Mouse (Mus musculus) inflammation-experienced regulatory T-cells, adult 6 months (primary cell): ENCODE results near the gene Nemp2. TPM values are rescaled to one million over a fixed set of nuclear protein-coding genes. Genes with fewer than 3 reads are reported as not detected.
"Not testable (repeated sequence)": the region's sequence is repeated elsewhere in the genome, so short reads cannot be mapped to it uniquely, and the experiment has no call there.

Source experiments
- ATAC-seq: one replicate; pipeline ENCODE4 v1.8.0; 2017
- polyA plus RNA-seq, 3 experiments: library from polyadenylated mRNA; unstranded; fragments of 100-300 nt; shearing (Covaris generic); gene quantifications; one replicate each; pipeline ENCODE4 v1.2.1; 2017

The Nemp2 gene
- polyA plus RNA-seq, 3 experiments from 2014 or later, result 30.0 to 40.0 (median 35.7) TPM

DNA sequence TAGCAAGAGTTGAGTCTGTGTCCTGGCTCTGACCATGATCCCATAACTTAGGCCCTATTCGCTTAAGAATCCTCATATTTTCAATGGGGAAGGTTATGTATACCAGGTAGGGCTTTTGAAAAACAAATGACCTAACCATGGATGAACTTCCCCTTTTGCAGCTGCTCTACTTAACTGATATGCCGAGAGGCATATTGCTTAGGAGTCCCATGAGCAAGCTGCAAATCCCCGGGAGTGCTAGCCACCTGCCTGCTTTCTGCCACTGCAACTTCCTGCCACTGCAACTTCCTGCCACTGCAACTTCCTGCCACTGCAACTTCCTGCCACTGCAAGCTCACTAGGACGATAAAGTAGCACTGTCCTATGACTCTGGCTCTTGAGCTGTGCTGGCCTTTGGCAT lies 24.6 kb downstream of the Nemp2 start:
- ATAC-seq, result peak; percentile 25

DNA sequence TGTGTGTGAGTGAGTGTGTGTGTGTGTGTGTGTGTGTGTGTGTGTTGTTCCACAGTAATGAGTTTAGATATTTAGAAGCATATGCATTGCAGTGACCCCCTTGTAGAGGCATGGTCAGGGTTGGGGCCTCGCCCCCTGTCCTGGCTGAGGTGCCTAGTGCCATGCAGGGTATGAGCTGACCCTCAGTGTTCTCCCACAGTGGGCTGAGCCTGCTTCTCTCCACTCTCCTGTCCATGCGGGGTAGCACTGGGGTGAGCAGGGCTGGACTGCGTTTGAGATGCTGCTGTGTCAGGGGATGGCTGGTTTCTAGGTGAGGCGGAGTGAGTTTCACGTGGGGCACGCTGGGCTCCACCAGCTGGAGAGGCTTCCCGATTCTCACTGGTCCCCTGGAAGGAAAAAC lies 27.7 kb downstream of the Nemp2 start:
- no peak for ATAC-seq

DNA sequence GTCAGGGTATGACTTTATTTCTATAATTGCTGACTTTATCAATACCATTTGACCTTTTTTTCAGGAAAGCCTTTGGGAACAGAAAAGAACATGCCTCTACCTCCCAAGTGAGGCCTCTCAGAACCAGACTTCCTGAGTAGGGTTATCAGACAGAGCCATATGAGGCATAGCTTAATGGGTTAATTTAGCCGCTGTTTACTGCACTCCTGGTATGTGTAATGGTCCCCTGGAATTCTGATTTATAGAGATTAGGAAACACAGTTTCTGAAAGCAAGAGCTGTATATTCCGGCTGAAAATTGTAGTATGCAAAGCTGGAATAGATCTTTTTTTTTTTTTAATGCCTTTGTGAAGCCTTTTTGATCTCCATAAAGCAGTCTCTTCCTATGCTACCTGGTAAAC lies 29.8 kb downstream of the Nemp2 start:
- ATAC-seq, result no peak

DNA sequence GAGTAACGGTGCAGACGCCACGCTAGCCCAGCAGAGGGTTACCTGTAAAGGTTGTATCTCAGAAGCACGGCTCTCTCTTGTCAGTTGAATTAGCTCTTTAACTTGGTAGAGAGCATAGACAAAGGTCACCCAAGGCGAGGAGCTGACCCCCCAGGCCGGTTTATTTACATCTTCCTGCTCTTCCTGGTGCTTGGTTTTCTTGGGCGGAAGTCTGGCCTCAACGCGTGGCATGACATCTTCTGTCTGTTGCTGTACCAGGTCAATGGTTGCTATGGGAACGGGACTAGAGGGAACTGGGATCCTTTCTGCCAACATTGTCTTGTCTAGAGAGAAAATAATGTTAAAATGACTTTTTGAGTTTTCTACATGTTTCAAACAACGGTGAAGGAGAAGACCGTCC lies 30.3 kb downstream of the Nemp2 start:
- ATAC-seq, result no peak

DNA sequence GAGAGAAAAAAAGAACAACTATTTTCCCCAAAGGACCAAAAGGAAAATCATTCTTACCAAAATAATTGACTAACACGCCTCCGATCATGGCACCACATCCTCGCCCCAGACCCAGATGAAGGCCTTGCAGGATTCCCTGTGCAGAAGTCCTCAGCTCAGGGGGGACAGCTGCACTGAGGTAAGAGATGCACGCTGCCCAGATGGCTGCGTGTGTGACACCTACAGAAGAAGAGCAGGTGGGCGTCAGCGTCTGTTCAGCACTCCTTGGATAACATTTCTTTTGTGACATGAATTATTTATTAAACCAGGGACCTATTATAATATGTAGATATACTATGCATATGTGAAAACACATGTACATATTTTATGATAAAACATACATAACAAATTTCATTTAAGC lies 32.7 kb downstream of the Nemp2 start:
- ATAC-seq, result no peak

DNA sequence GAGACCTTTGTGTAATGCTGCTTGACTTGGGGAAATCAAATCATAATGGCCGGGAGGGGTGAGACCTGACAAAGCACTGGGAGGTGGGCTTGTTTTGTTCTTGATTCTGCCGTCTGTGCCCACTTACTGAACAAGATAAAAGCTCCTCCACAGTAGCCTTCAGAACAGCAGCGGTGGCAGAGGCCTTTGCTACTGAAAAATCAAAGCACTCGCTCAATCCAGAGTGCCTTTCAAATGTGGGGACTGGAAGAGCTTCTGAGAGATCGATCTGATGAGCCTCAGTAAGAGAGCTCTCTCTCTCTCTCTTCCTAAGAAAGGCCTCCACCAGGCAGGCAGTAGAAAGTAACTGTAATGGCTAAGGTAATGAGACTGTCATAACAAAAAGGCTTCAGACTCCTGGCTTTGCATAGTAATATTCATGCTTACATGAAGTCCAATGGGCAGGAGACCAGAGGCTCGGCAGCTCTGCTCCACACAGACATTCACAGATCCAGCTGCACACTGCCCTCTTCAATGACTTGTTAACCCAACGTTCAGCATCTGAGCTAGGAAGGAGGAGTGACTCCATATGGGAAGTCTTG lies 38.3 kb downstream of the Nemp2 start:
- ATAC-seq, result no peak

DNA sequence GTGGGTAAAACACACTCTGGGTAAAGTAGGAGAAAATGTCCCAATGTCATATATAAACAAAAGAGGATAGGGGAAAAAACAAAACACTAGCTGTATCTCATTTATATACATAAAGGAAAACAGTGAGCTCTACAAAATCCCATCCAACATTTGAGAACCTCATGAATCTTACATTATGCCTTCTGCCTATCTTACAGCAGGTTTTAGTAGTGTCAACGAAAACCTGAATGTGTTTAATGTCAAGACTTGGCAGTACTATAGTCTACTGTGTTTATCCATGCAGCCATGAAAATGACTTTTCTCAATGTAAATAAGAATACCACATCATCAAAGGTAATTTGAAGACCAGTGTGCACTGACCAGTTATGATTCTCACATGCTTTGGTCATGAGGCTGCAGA lies 39.4 kb downstream of the Nemp2 start:
- ATAC-seq, result no peak

DNA sequence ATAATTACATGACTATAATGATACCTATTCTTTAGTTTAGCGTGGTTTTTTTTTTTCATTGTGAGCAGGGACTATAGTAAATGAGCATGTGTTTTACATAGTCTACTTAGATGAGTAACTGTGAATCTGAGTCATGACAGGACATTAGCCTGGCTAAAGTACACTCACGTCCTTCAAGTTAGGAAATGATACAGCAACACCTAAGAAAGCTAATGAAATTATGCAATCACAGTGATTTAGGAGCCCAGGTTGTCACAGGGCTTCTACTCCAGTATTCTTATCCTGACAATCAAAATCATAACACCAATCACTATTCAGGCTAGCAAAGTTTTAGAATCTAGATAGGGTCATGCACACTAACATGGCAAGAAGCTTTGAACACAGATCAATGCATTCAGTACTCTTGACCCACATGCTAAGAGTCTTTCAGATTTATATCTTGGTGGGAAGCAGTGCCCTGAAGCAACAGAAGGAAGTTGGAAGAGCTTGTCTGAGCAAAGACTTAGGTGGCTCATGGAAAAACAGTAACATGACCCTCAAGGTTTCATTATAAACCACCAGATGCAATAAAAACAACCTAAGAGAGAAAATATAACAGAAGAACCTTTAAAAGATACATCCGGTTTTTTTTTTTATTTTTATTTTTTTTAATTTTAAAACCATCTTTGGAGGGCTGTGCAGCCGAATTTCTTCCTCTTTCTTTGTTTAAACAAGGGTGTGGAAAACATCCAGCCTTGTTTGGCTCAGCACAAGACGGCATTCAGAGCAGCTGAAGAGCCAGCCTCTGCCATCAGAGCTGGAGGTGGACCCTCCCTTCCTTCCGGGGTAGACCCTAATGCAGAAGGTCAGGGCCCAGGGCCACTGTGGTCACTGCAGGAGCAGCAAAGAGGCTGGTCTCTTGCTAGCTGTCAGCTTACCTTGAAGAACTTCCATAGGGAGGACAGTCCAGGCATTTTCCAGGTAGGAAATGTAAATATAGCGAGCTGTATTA lies 45.4 kb downstream of the Nemp2 start:
- ATAC-seq, result no peak

DNA sequence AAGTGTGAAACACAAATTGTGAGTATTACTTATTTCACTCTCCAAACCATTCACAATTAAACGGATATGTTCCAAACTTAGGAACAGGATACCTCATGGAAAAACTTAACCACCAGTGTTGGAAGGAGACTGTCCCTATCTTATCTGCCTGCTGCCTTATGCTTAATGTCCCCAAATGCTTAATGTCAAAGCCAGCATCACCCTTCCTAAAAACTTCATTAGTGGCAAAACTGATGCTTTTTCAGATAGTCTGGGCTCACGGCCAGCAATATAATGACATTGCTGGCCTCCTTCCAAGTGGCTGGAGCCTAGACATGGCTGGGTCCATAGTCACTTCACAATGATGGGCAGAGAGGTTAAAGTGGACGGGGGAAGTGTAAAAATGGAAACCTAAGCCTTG lies 46.1 kb downstream of the Nemp2 start:
- ATAC-seq, result no peak

DNA sequence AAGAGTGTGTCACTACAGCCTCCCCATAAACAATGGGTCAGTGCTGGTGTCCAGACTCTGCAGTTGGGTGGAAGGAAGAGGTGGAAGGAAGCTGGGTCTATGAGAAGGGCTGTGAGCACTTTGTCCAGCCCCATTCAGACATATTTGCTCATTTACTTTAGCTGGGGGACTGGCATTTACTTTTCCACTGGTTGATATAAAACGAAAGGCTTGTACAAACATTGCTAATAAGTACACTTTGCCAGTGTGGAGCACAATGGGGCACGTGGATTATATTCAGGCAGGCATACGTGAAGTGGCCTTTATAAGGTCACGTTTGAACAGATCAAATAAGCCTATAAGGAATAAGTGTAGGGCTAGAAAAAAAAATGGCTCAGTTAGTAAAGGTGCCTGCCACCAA lies 53.0 kb downstream of the Nemp2 start:
- no peak for ATAC-seq

DNA sequence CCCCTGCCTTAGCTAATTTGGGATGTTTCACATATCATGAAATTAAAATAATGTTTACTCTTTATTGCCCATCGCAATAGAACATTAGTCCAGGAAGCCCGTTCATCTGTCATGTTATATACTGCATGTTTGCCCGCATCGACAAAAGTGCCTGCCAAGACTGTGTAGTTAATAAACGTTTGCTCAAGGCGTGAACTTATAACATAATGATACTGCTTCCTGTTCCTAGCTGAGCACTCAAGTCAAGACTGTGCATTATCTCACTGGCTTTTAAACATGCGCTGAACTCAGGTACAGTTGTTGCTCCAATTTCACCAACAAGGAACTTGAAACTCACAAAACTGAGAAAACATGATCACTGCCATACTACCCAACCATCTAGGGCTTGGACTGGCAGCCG lies 57.1 kb downstream of the Nemp2 start:
- ATAC-seq, result no peak

DNA sequence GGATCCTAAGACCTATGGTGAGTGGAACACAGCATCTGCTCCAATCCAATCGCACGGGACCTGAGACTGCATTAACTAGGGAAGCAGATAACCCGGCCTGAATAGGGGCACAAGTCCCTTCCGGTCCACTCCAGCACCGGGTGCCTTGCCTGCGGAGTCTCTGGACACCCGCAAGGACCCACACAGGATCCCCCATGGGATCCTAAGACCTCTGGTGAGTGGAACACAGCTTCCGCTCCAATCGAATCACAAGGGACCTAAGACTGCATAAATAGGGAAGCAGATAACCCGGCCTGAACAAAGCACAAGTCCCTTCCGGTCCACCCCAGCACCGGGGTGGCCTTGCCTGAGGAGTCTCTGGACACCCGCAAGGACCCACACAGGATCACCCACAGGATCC lies 64.0 kb downstream of the Nemp2 start:
- ATAC-seq, result not testable (repeated sequence)

Other genes with a start within 250 kb of the Nemp2 start
- gene Nab1, start 130.0 kb upstream of the Nemp2 start, polyA plus RNA-seq, result 10 to 100 TPM; 24.5 to 38.8 (median 26.0) TPM
- 10 to 100 TPM in 1 of 3 experiments, 1 to 10 TPM in 2; 6.8 to 10.7 (median 7.2) TPM for gene Mfsd6, start 96.8 kb downstream of the Nemp2 start, polyA plus RNA-seq
- gene Inpp1, start 187.0 kb downstream of the Nemp2 start, polyA plus RNA-seq, result 100 to 1,000 TPM in 2 of 3 experiments, 10 to 100 TPM in 1; 96.3 to 126 (median 110) TPM
- 10 to 100 TPM; 28.0 to 33.2 (median 32.3) TPM for gene Hibch, start 214.2 kb downstream of the Nemp2 start, polyA plus RNA-seq